Mouse (Mus musculus): ENCODE results near the gene Nipsnap1. TPM values are rescaled to one million over a fixed set of nuclear protein-coding genes. Genes with fewer than 3 reads are reported as not detected.

Gene Nipsnap1
- total and polyA plus RNA-seq, 3 experiments, result 13.7 to 22.9 TPM; not detected in 1

DNA sequence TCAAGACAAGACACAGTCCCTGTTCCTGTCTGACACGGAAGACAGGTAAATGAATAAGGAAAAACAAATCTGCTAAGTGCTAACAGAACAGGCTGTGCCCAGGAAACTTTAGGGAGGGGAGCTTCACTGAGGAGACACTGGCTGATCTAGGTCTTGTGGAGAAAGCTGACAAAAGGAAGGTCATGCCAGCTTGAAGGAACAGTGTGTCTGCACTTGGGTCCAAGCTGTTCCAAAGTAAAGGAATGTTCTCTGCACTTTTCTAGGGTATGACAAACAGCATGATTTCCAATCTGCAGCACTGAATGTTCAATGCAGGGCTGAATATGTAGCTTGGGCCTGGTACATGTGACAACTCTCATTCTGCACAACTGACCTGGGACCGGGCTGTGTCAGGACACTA, 45.8 kb upstream of the Nipsnap1 start:
- Histone ChIP-seq H3K79me2 (ENCODE audit: control insufficient read depth, insufficient read depth, low read length, poor library complexity) (peaks cover 23% of the 10 kb centered on the region), H3K27me3 (ENCODE audit: control insufficient read depth in 1 of 2, insufficient read depth in 2 of 2, low read length in 2 of 2) (no peaks in the 10 kb centered on the region), H3K27ac (ENCODE audit: control insufficient read depth, low read depth, low read length) (no peak overlapping the region), H3K9me3 (replicated peaks; ENCODE audit: insufficient read depth, low read length) (no peaks in the 10 kb centered on the region), H3K4me3 (ENCODE audit: control insufficient read depth in 1 of 2, insufficient read depth in 1 of 2, low read depth in 2 of 2, low read length in 2 of 2) (no peak overlapping the region), H3K4me1 (ENCODE audit: control insufficient read depth in 1 of 2, insufficient read depth in 2 of 2, low read length in 2 of 2) (peaks cover 24 to 27% of the 10 kb centered on the region in 2 experiments), H3K9ac (ENCODE audit: control insufficient read depth, low read depth, low read length, poor library complexity, severe bottlenecking) (no peak overlapping the region), H3K36me3 (ENCODE audit: control insufficient read depth in 1 of 2, insufficient read depth in 2 of 2, low read length in 2 of 2) (peaks cover 2 to 35% of the 10 kb centered on the region in 2 experiments; a peak in 3 of 4 replicates)
- no peak for DNase-seq (ENCODE audit: low read depth, low spot score)
- TF ChIP-seq RCOR1 (IDR thresholded peaks at IDR 0.05; ENCODE audit: low read depth, low read length) (no peak), NRF1 (IDR thresholded peaks at IDR 0.05; ENCODE audit: insufficient read depth, low read depth, low read length, poor library complexity, severe bottlenecking) (no peak), MEF2A (IDR thresholded peaks at IDR 0.05; ENCODE audit: extremely low read depth, insufficient replicate concordance, low read depth, low read length, poor library complexity, severe bottlenecking) (no peak), ZMIZ1 (IDR thresholded peaks at IDR 0.05; ENCODE audit: low read depth, low read length) (no peak), ZKSCAN1 (IDR thresholded peaks at IDR 0.05; ENCODE audit: low read depth, low read length) (no peak), EP300 (IDR thresholded peaks at IDR 0.05; ENCODE audit: low read depth in 1 of 2, low read length in 2 of 2) (no peak), USF1 (IDR thresholded peaks at IDR 0.05; ENCODE audit: low read depth, low read length) (no peak), POLR2AphosphoS5 (IDR thresholded peaks at IDR 0.05; ENCODE audit: borderline replicate concordance, low read depth, low read length) (no peak), HCFC1 (IDR thresholded peaks at IDR 0.05; ENCODE audit: low read depth, low read length) (no peak), CHD2 (IDR thresholded peaks at IDR 0.05; ENCODE audit: low read length) (no peak), ELF1 (IDR thresholded peaks at IDR 0.05; ENCODE audit: low read depth, low read length) (no peak), CTCF (IDR thresholded peaks at IDR 0.05 in 2 of 3, conservative IDR thresholded peaks at IDR 0.05 in 1 of 3; ENCODE audit: control insufficient read depth in 1 of 3, insufficient read depth in 1 of 3, low read depth in 2 of 3, low read length in 3 of 3, poor library complexity in 1 of 3, severe bottlenecking in 1 of 3) (no peak), ZNF384 (IDR thresholded peaks at IDR 0.05; ENCODE audit: low read depth, low read length) (no peak), GABPA (IDR thresholded peaks at IDR 0.05; ENCODE audit: low read depth, low read length) (no peak), GATA1 (IDR thresholded peaks at IDR 0.05; ENCODE audit: low read depth, low read length) (no peak), ETS1 (IDR thresholded peaks at IDR 0.05; ENCODE audit: low read depth, low read length) (no peak), JUND (IDR thresholded peaks at IDR 0.05; ENCODE audit: low read depth, low read length) (no peak), MAFK (IDR thresholded peaks at IDR 0.05; ENCODE audit: borderline replicate concordance, low read depth, low read length) (no peak)

DNA sequence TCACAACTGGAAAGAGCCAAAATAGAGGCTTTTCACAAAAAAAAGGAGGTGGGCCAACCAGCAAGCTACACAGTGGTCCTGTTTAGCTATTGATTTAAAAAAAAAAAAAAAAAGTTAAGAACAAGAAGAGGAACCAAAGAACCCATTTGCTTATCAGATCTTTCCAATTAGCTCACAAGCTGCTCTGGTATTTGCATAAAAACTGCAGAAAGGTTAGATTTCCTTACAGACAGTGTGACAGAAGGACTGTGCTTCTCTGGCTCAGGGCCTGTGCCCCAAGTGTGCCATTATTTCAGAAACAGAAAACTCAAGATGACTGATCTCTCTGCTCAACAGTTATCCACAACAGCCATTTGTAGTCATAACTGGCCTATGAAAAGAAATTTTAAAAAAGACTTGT, 42.7 kb upstream of the Nipsnap1 start:
- Histone ChIP-seq H3K79me2 (ENCODE audit: control insufficient read depth, insufficient read depth, low read length, poor library complexity) (peaks cover 38% of the 10 kb centered on the region), H3K27ac (ENCODE audit: control insufficient read depth, low read depth, low read length) (peak overlapping the region; percentile 58), H3K9ac (ENCODE audit: control insufficient read depth, low read depth, low read length, poor library complexity, severe bottlenecking) (no peak overlapping the region; the same call in 1 of the 2 replicates), H3K4me1 (ENCODE audit: control insufficient read depth in 1 of 2, insufficient read depth in 2 of 2, low read length in 2 of 2) (peaks cover 27 to 29% of the 10 kb centered on the region in 2 experiments), H3K9me3 (replicated peaks; ENCODE audit: insufficient read depth, low read length) (no peaks in the 10 kb centered on the region), H3K27me3 (ENCODE audit: control insufficient read depth in 1 of 2, insufficient read depth in 2 of 2, low read length in 2 of 2) (no peaks in the 10 kb centered on the region), H3K36me3 (ENCODE audit: control insufficient read depth in 1 of 2, insufficient read depth in 2 of 2, low read length in 2 of 2) (peaks cover 2 to 37% of the 10 kb centered on the region in 2 experiments; a peak in 3 of 4 replicates), H3K4me3 (ENCODE audit: control insufficient read depth in 1 of 2, insufficient read depth in 1 of 2, low read depth in 2 of 2, low read length in 2 of 2) (no peak overlapping the region)
- DNase-seq (ENCODE audit: low read depth, low spot score), result peak; percentile 79
- TF ChIP-seq TCF12 (IDR thresholded peaks at IDR 0.05; ENCODE audit: low read depth, low read length) (0 out of 2 replicates have a peak, but pooled peaks have one; percentile 43), ZKSCAN1 (IDR thresholded peaks at IDR 0.05; ENCODE audit: low read depth, low read length) (peak; percentile 42; the same call in 1 of the 2 replicates), MXI1 (IDR thresholded peaks at IDR 0.05; ENCODE audit: low read depth, low read length) (peak; percentile 36; the same call in 1 of the 2 replicates), ZMIZ1 (IDR thresholded peaks at IDR 0.05; ENCODE audit: low read depth, low read length) (no peak), RCOR1 (IDR thresholded peaks at IDR 0.05; ENCODE audit: low read depth, low read length) (peak; percentile 65), MYB (IDR thresholded peaks at IDR 0.05; ENCODE audit: low read depth, low read length) (peak; percentile 53), GATA1 (IDR thresholded peaks at IDR 0.05; ENCODE audit: low read depth, low read length) (peak; percentile 80), TBP (IDR thresholded peaks at IDR 0.05; ENCODE audit: low read depth, low read length) (no peak), HCFC1 (IDR thresholded peaks at IDR 0.05; ENCODE audit: low read depth, low read length) (peak; percentile 45; the same call in 1 of the 2 replicates), ETS1 (IDR thresholded peaks at IDR 0.05; ENCODE audit: low read depth, low read length) (peak; percentile 71), SIN3A (IDR thresholded peaks at IDR 0.05; ENCODE audit: low read length) (peak; percentile 58), CTCF (IDR thresholded peaks at IDR 0.05 in 2 of 3, conservative IDR thresholded peaks at IDR 0.05 in 1 of 3; ENCODE audit: control insufficient read depth in 1 of 3, insufficient read depth in 1 of 3, low read depth in 2 of 3, low read length in 3 of 3, poor library complexity in 1 of 3, severe bottlenecking in 1 of 3) (no peak), ZNF384 (IDR thresholded peaks at IDR 0.05; ENCODE audit: low read depth, low read length) (peak; percentile 98), JUND (IDR thresholded peaks at IDR 0.05; ENCODE audit: low read depth, low read length) (no peak), BHLHE40 (IDR thresholded peaks at IDR 0.05; ENCODE audit: borderline replicate concordance, low read depth, low read length) (no peak; the same call in 1 of the 2 replicates), ELF1 (IDR thresholded peaks at IDR 0.05; ENCODE audit: low read depth, low read length) (peak; percentile 21; the same call in 1 of the 2 replicates), EP300 (IDR thresholded peaks at IDR 0.05; ENCODE audit: low read depth in 1 of 2, low read length in 2 of 2) (peak; percentile 63 to 76)
